Mouse (Mus musculus) E14TG2a.4 (cell line): ENCODE data around the gene Sucla2.

Source experiments
- CTCF ChIP-seq: conservative IDR thresholded peaks from 2 replicates; pipeline ENCODE4 v1.5.1; 2014; ENCODE audit warnings: low read length
- NANOG ChIP-seq: IDR thresholded peaks from 2 replicates; pipeline ENCODE4 v1.6.1; 2014; ENCODE audit warnings: borderline replicate concordance, low read length, mixed read lengths
- POU5F1 ChIP-seq: IDR thresholded peaks from 2 replicates; pipeline ENCODE4 v1.6.1; 2014; ENCODE audit warnings: low read length, borderline replicate concordance

DNA sequence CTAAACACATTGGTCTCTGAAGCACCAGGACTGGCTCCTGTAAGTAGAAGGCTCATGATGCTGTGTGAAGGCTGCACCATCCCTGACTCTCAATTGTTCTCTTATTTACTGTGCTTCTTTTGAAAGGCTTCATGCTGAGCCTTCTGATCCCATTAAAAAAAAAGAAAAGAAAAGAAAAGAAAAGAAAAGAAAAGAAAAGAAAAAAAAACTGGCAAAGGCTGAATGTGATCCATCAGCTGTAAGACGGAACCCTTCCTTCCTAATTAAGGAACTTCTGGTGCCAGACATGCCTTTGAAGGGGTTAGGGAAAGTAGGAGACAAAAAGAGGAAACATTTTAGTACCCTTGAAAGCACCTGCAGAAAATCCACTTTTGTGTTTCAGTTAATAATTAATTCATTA lies 45.3 kb upstream of the Sucla2 start:
- TF ChIP-seq CTCF (no peak), NANOG (no peak), POU5F1 (no peak)
